In the genomic region with DNA sequence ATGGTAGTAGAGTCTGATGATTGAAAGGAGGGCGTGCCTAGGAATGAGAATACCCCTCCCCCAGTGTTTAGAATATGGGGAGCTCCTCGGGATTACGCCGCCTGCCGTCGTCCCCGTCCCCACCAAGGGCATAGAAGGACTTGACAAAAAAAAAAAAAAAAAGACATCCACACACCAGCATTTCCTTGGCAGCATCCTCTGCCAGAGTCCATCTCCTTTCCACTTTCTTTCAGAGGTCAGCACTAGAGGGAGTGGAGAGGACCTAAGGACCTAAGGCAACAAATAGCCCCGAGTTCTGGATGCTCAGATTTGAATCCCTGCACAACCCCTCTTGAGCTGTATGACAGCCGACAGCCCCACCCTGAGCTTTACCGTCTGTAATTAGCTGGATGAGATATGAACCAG, we compare ENCODE assay signal across 8 mouse cellular contexts. TPM values are rescaled to one million over a fixed set of nuclear protein-coding genes. Genes with fewer than 3 reads are reported as not detected.
A peak's percentile ranks its signal among the peaks of the same experiment; 100 is the strongest.
DNase-seq lines count a peak whose midpoint lies in the region; ATAC-seq lines count a peak whose summit lies in the region.

No protein-coding gene starts in this region.

- WGBS in forebrain, embryonic 13.5 days = 5% methylated on average over 10 of the region's 10 CpGs
- 5% methylated on average over 10 of the region's 10 CpGs for WGBS in forebrain, embryonic 11.5 days
- 7% methylated on average over 10 of the region's 10 CpGs for WGBS in intestine, embryonic 15.5 days
- 5% methylated on average over 10 of the region's 10 CpGs for WGBS in midbrain, embryonic 13.5 days

- DNase-seq in forebrain, embryonic 11.5 days (ENCODE audit: low spot score) = no peak
- DNase-seq in brain, adult 2 months (ENCODE audit: low read depth, low spot score) = peak; percentile 27
- DNase-seq in thymus, postnatal 25 days = no peak
- DNase-seq in gastrocnemius, postnatal 25 days = no peak
- no peak for DNase-seq in urinary bladder, adult 2 months (ENCODE audit: low spot score)

- ATAC-seq in forebrain, embryonic 13.5 days = no peak
- ATAC-seq in forebrain, embryonic 11.5 days (replicated peaks; ENCODE audit: low FRiP score) = no peak
- ATAC-seq in intestine, embryonic 15.5 days = no peak
- ATAC-seq in midbrain, embryonic 13.5 days = no peak

- no peak overlapping the region for H3K9ac ChIP-seq in forebrain, embryonic 13.5 days
- H3K9ac ChIP-seq in forebrain, embryonic 11.5 days (ENCODE audit: low read length) = no peak overlapping the region
- H3K9ac ChIP-seq in intestine, embryonic 15.5 days = no peak overlapping the region
- no peak overlapping the region for H3K9ac ChIP-seq in midbrain, embryonic 13.5 days (replicated peaks)

- no peaks in the 10 kb centered on the region for H3K9me3 ChIP-seq in forebrain, embryonic 13.5 days (replicated peaks)
- no peaks in the 10 kb centered on the region for H3K9me3 ChIP-seq in forebrain, embryonic 11.5 days (ENCODE audit: control insufficient read depth, low read length)
- H3K9me3 ChIP-seq in intestine, embryonic 15.5 days = no peaks in the 10 kb centered on the region
- H3K9me3 ChIP-seq in midbrain, embryonic 13.5 days = no peaks in the 10 kb centered on the region

- no peaks in the 10 kb centered on the region for H3K36me3 ChIP-seq in forebrain, embryonic 13.5 days (ENCODE audit: poor library complexity, severe bottlenecking)
- H3K36me3 ChIP-seq in forebrain, embryonic 11.5 days (ENCODE audit: control insufficient read depth, insufficient read depth, low read length) = no peaks in the 10 kb centered on the region
- no peaks in the 10 kb centered on the region for H3K36me3 ChIP-seq in intestine, embryonic 15.5 days
- no peaks in the 10 kb centered on the region for H3K36me3 ChIP-seq in midbrain, embryonic 13.5 days

- no peaks in the 10 kb centered on the region for H3K27me3 ChIP-seq in forebrain, embryonic 13.5 days
- no peaks in the 10 kb centered on the region for H3K27me3 ChIP-seq in forebrain, embryonic 11.5 days (ENCODE audit: control insufficient read depth, insufficient read depth, low read length)
- H3K27me3 ChIP-seq in intestine, embryonic 15.5 days (replicated peaks) = no peaks in the 10 kb centered on the region
- H3K27me3 ChIP-seq in midbrain, embryonic 13.5 days = no peaks in the 10 kb centered on the region

- H3K27ac ChIP-seq in forebrain, embryonic 13.5 days = peak overlapping the region; percentile 99; the same call in 1 of the 2 replicates
- H3K27ac ChIP-seq in forebrain, embryonic 11.5 days (ENCODE audit: low read depth, low read length) = no peak overlapping the region
- peak overlapping the region; percentile 98 for H3K27ac ChIP-seq in intestine, embryonic 15.5 days
- H3K27ac ChIP-seq in midbrain, embryonic 13.5 days = peak overlapping the region; percentile 98

- peaks cover 41% of the 10 kb centered on the region for H3K4me1 ChIP-seq in forebrain, embryonic 13.5 days
- peaks cover 24% of the 10 kb centered on the region for H3K4me1 ChIP-seq in forebrain, embryonic 11.5 days (replicated peaks; ENCODE audit: control insufficient read depth, insufficient read depth, low read length)
- H3K4me1 ChIP-seq in intestine, embryonic 15.5 days (replicated peaks) = peaks cover 34% of the 10 kb centered on the region
- H3K4me1 ChIP-seq in midbrain, embryonic 13.5 days (replicated peaks) = peaks cover 42% of the 10 kb centered on the region

- H3K4me2 ChIP-seq in forebrain, embryonic 13.5 days = peak overlapping the region; percentile 100
- H3K4me2 ChIP-seq in forebrain, embryonic 11.5 days (ENCODE audit: low read depth, low read length, severe bottlenecking) = no peak overlapping the region
- H3K4me2 ChIP-seq in intestine, embryonic 15.5 days (replicated peaks) = peak overlapping the region; percentile 89
- H3K4me2 ChIP-seq in midbrain, embryonic 13.5 days (replicated peaks) = peak overlapping the region; percentile 100; the same call in 1 of the 2 replicates

- 0 out of 2 replicates have a peak overlapping the region, but pooled peaks have one; percentile 95 for H3K4me3 ChIP-seq in forebrain, embryonic 13.5 days
- H3K4me3 ChIP-seq in forebrain, embryonic 11.5 days (ENCODE audit: low read depth, low read length) = no peak overlapping the region
- H3K4me3 ChIP-seq in intestine, embryonic 15.5 days (replicated peaks) = no peak overlapping the region
- H3K4me3 ChIP-seq in midbrain, embryonic 13.5 days (replicated peaks) = no peak overlapping the region

RNA-seq across cellular contexts. Expression of gene Ldb1, which starts 1.6 kb away (rescaled TPM):
- 118 and 119 TPM in 2 replicates for polyA plus RNA-seq in forebrain, embryonic 13.5 days (2015; fragmentation: Nextera tagmentation; extraction: Ambion mirVana)
- polyA plus RNA-seq in forebrain, embryonic 11.5 days (2014; fragmentation: Nextera tagmentation; extraction: Ambion mirVana) = 104 and 108 TPM in 2 replicates
- 53.2 and 57.8 TPM in 2 replicates for polyA plus RNA-seq in intestine, embryonic 15.5 days (2015; fragmentation: Nextera tagmentation; extraction: Ambion mirVana)
- polyA plus RNA-seq in midbrain, embryonic 13.5 days (2015; fragmentation: Nextera tagmentation; extraction: Ambion mirVana) = 121 and 140 TPM in 2 replicates
- total RNA-seq in gastrocnemius, postnatal 25 days (2021) = 10 to 100 TPM; 15.5 to 16.5 TPM
- polyA plus RNA-seq in urinary bladder, adult 2 months (2012; rRNA removed) = 222 and 238 TPM in 2 replicates

RNA-seq across cellular contexts. Expression of gene Pprc1, which starts 1.9 kb away (rescaled TPM):
- 22.3 and 26.6 TPM in 2 replicates for polyA plus RNA-seq in forebrain, embryonic 13.5 days (2015; fragmentation: Nextera tagmentation; extraction: Ambion mirVana)
- 60.7 and 61.3 TPM in 2 replicates for polyA plus RNA-seq in forebrain, embryonic 11.5 days (2014; fragmentation: Nextera tagmentation; extraction: Ambion mirVana)
- polyA plus RNA-seq in intestine, embryonic 15.5 days (2015; fragmentation: Nextera tagmentation; extraction: Ambion mirVana) = 31.0 and 36.5 TPM in 2 replicates
- polyA plus RNA-seq in midbrain, embryonic 13.5 days (2015; fragmentation: Nextera tagmentation; extraction: Ambion mirVana) = 20.5 and 21.8 TPM in 2 replicates
- total RNA-seq in gastrocnemius, postnatal 25 days (2021) = 10 to 100 TPM; 12.5 to 13.7 TPM
- 15.4 and 17.9 TPM in 2 replicates for polyA plus RNA-seq in urinary bladder, adult 2 months (2012; rRNA removed)

RNA-seq across cellular contexts. Expression of gene Nolc1, which starts 29.0 kb away (rescaled TPM):
- 87.8 and 94.8 TPM in 2 replicates for polyA plus RNA-seq in forebrain, embryonic 13.5 days (2015; fragmentation: Nextera tagmentation; extraction: Ambion mirVana)
- polyA plus RNA-seq in forebrain, embryonic 11.5 days (2014; fragmentation: Nextera tagmentation; extraction: Ambion mirVana) = 132 and 133 TPM in 2 replicates
- 99.0 and 107 TPM in 2 replicates for polyA plus RNA-seq in intestine, embryonic 15.5 days (2015; fragmentation: Nextera tagmentation; extraction: Ambion mirVana)
- polyA plus RNA-seq in midbrain, embryonic 13.5 days (2015; fragmentation: Nextera tagmentation; extraction: Ambion mirVana) = 82.9 and 85.4 TPM in 2 replicates
- 10 to 100 TPM; 15.0 to 19.7 TPM for total RNA-seq in gastrocnemius, postnatal 25 days (2021)
- 27.7 and 30.1 TPM in 2 replicates for polyA plus RNA-seq in urinary bladder, adult 2 months (2012; rRNA removed)

RNA-seq across cellular contexts. Expression of gene Hps6, which starts 43.3 kb away (rescaled TPM):
- 1.6 and 1.9 TPM in 2 replicates for polyA plus RNA-seq in forebrain, embryonic 13.5 days (2015; fragmentation: Nextera tagmentation; extraction: Ambion mirVana)
- polyA plus RNA-seq in forebrain, embryonic 11.5 days (2014; fragmentation: Nextera tagmentation; extraction: Ambion mirVana) = 2.5 and 3.7 TPM in 2 replicates
- 8.8 and 9.5 TPM in 2 replicates for polyA plus RNA-seq in intestine, embryonic 15.5 days (2015; fragmentation: Nextera tagmentation; extraction: Ambion mirVana)
- 2.0 TPM in 2 replicates for polyA plus RNA-seq in midbrain, embryonic 13.5 days (2015; fragmentation: Nextera tagmentation; extraction: Ambion mirVana)
- 1 to 10 TPM; 2.7 to 3.9 TPM for total RNA-seq in gastrocnemius, postnatal 25 days (2021)
- 6.6 and 6.7 TPM in 2 replicates for polyA plus RNA-seq in urinary bladder, adult 2 months (2012; rRNA removed)

RNA-seq across cellular contexts. Expression of gene Armh3, which starts 48.3 kb away (rescaled TPM):
- 17.0 and 21.5 TPM in 2 replicates for polyA plus RNA-seq in forebrain, embryonic 13.5 days (2015; fragmentation: Nextera tagmentation; extraction: Ambion mirVana)
- polyA plus RNA-seq in forebrain, embryonic 11.5 days (2014; fragmentation: Nextera tagmentation; extraction: Ambion mirVana) = 17.2 and 19.4 TPM in 2 replicates
- polyA plus RNA-seq in intestine, embryonic 15.5 days (2015; fragmentation: Nextera tagmentation; extraction: Ambion mirVana) = 15.5 and 16.5 TPM in 2 replicates
- polyA plus RNA-seq in midbrain, embryonic 13.5 days (2015; fragmentation: Nextera tagmentation; extraction: Ambion mirVana) = 22.1 and 23.4 TPM in 2 replicates
- 10 to 100 TPM; 10.2 TPM for total RNA-seq in gastrocnemius, postnatal 25 days (2021)
- 11.1 and 12.6 TPM in 2 replicates for polyA plus RNA-seq in urinary bladder, adult 2 months (2012; rRNA removed)
